17 mouse cellular contexts compared by ENCODE assay signal in genomic region chr13:13216363-13216762, GRCm38 (mm10). TPM values are rescaled to one million over a fixed set of nuclear protein-coding genes. Genes with fewer than 3 reads are reported as not detected.
DNase-seq lines count a peak whose midpoint lies in the region; ATAC-seq and TF ChIP-seq lines count a peak whose summit lies in the region.
"Not testable (repeated sequence)": the region's sequence is repeated elsewhere in the genome, so short reads cannot be mapped to it uniquely, and the experiment has no call there.
"Had no signal": no experiment of that assay in that cellular context is flagged by ENCODE, and none has a peak within 500 bp of the region (broad histone marks: within the 10 kb centered on the region; RNA-seq: fewer than 3 reads in every experiment).

No protein-coding gene starts in this region.

- not testable (repeated sequence) for H3K4me2 ChIP-seq in kidney, postnatal 0 days (ENCODE audit: low read length)

- not testable (repeated sequence) for H3K4me1 ChIP-seq in kidney, postnatal 0 days (replicated peaks; ENCODE audit: insufficient read depth, low read length)

- not testable (repeated sequence) for TF ChIP-seq CTCF in kidney, postnatal 0 days (IDR thresholded peaks at IDR 0.05; ENCODE audit: low read depth)

- H3K9ac ChIP-seq in kidney, postnatal 0 days (ENCODE audit: low read depth, low read length) = not testable (repeated sequence)

- 44% methylated on average over 2 of the region's 2 CpGs for WGBS in kidney, postnatal 0 days

- H3K36me3 ChIP-seq in kidney, postnatal 0 days (ENCODE audit: insufficient read depth, low read length) = not testable (repeated sequence)

- H3K27ac ChIP-seq in kidney, postnatal 0 days = not testable (repeated sequence)

- H3K9me3 ChIP-seq in kidney, postnatal 0 days (replicated peaks; ENCODE audit: low read length) = not testable (repeated sequence)

- not testable (repeated sequence) for H3K27me3 ChIP-seq in kidney, postnatal 0 days (ENCODE audit: insufficient read depth, low read length)

- 0 out of 2 replicates have a peak, but pooled peaks have one; percentile 29 for ATAC-seq in kidney, postnatal 0 days (replicated peaks; ENCODE audit: low FRiP score, low read depth)

- peak; percentile 5 for DNase-seq in NIH3T3 (ENCODE audit: low read depth)
- peak; percentile 45 for DNase-seq in kidney, adult 11 months
- peak; percentile 21 to 27 for DNase-seq in kidney, adult 8-10 months
- not testable (repeated sequence) for DNase-seq in kidney, postnatal 0 days (ENCODE audit: low spot score)
- DNase-seq in kidney, postnatal 25 days = peak; percentile 12 to 41
- peak; percentile 7 for DNase-seq in lung, adult 18-20 months

- H3K4me3 ChIP-seq in kidney, postnatal 0 days (replicated peaks; ENCODE audit: low read depth, low read length) = not testable (repeated sequence)

RNA-seq across cellular contexts. Expression of gene Prl2c5, which starts 33.8 kb away (rescaled TPM):
- polyA plus RNA-seq in kidney, postnatal 0 days (2015; fragmentation: Nextera tagmentation; extraction: Ambion mirVana) = not detected in 2 replicates
- polyA plus RNA-seq: adrenal gland, adult 2 months; embryonic facial prominence, embryonic 12.5 days; embryonic facial prominence, embryonic 15.5 days; forebrain, embryonic 11.5 days; forebrain, embryonic 14.5 days; forebrain, postnatal 0 days; heart, embryonic 11.5 days; heart, embryonic 14.5 days; heart, postnatal 0 days; hindbrain, embryonic 12.5 days; hindbrain, embryonic 15.5 days had no signal
